Mouse (Mus musculus) layer of hippocampus, adult 9-10 months (tissue): ENCODE data around the gene Hnrnpl.
A peak's percentile ranks its signal among the peaks of the same experiment; 100 is the strongest.

Experiments used
- DNase-seq: peaks from one replicate; pipeline ENCODE4 v3.0.0; 2022; ENCODE audit warnings: low spot score

Hnrnpl gene

GRCm38 (mm10) chr7:28790066-28790806, 18.1 kb upstream of the Hnrnpl start:
- no peak for DNase-seq

GRCm38 (mm10) chr7:28791706-28792105, 16.6 kb upstream of the Hnrnpl start:
- no peak for DNase-seq

GRCm38 (mm10) chr7:28792391-28793185, 15.8 kb upstream of the Hnrnpl start:
- no peak for DNase-seq

GRCm38 (mm10) chr7:28793834-28794233, 14.5 kb upstream of the Hnrnpl start:
- DNase-seq: no peak

- no peak for DNase-seq
These were observed 13.8 kb upstream of the Hnrnpl start for GRCm38 (mm10) chr7:28794496-28794895.

GRCm38 (mm10) chr7:28795832-28796231, 12.5 kb upstream of the Hnrnpl start:
- DNase-seq: no peak

GRCm38 (mm10) chr7:28796562-28796975, 11.8 kb upstream of the Hnrnpl start:
- DNase-seq: no peak

- DNase-seq: no peak
These were observed 8.3 kb upstream of the Hnrnpl start for GRCm38 (mm10) chr7:28799994-28800393.

- DNase-seq: no peak
These were observed 6.9 kb upstream of the Hnrnpl start for GRCm38 (mm10) chr7:28801451-28801850.

- no peak for DNase-seq
These were observed 6.3 kb upstream of the Hnrnpl start for GRCm38 (mm10) chr7:28801901-28802670.

- no peak for DNase-seq
These were observed 5.3 kb upstream of the Hnrnpl start for GRCm38 (mm10) chr7:28802846-28803588.

GRCm38 (mm10) chr7:28803756-28804155, 4.6 kb upstream of the Hnrnpl start:
- no peak for DNase-seq

GRCm38 (mm10) chr7:28806869-28807268, 1.5 kb upstream of the Hnrnpl start:
- no peak for DNase-seq

GRCm38 (mm10) chr7:28807641-28808220, 610 bp upstream of the Hnrnpl start:
- DNase-seq: no peak

- peak; percentile 80 for DNase-seq
These were observed 634 bp downstream of the Hnrnpl start for GRCm38 (mm10) chr7:28808957-28809393.

GRCm38 (mm10) chr7:28809401-28810089, 1.2 kb downstream of the Hnrnpl start:
- peak; percentile 27 for DNase-seq

- DNase-seq: peak; percentile 99
These were observed 2.0 kb downstream of the Hnrnpl start for GRCm38 (mm10) chr7:28810107-28811066.

- peak; percentile 51 for DNase-seq
These were observed 2.9 kb downstream of the Hnrnpl start for GRCm38 (mm10) chr7:28811228-28811627.

- no peak for DNase-seq
These were observed 3.4 kb downstream of the Hnrnpl start for GRCm38 (mm10) chr7:28811640-28812275.
